In the genomic region with DNA sequence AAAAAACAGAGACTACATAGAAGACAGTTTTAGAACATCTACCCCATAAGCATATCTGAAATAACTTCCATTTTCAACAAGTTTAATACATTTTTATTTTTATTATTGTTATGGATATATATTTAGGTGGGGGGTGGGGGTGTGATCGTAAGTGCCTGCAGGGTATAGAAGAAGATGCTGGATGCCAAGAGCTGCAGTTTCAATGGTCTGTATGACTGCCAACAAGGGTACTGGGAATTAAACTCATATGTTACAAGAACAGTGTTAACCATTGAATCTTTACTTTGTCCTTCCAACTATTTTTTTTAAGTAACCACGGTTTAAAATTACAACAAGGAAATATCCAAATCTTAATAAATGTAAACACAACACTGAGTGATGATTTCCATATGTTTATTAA, we compare ENCODE assay signal across 19 mouse cellular contexts.
DNase-seq lines count a peak whose midpoint lies in the region; ATAC-seq and TF ChIP-seq lines count a peak whose summit lies in the region.
"Had no signal": no experiment of that assay in that cellular context is flagged by ENCODE, and none has a peak within 500 bp of the region (broad histone marks: within the 10 kb centered on the region; RNA-seq: fewer than 3 reads in every experiment).

No protein-coding gene starts in this region.

- H3K4me2 ChIP-seq in lung, embryonic 14.5 days = no peak overlapping the region
- H3K4me2 ChIP-seq: embryonic facial prominence, embryonic 13.5 days; forebrain, embryonic 13.5 days; forebrain, embryonic 15.5 days had no signal

- no peaks in the 10 kb centered on the region for H3K36me3 ChIP-seq in lung, embryonic 14.5 days (ENCODE audit: insufficient read depth)
- H3K36me3 ChIP-seq: embryonic facial prominence, embryonic 13.5 days; forebrain, embryonic 15.5 days had no signal

- intact Hi-C loops in gastrocnemius, adult 2 months (cut with DNase I) = no loop called here

- no peak for ATAC-seq in lung, embryonic 14.5 days (ENCODE audit: insufficient read depth)
- ATAC-seq: activated CD4-positive, CD25-positive, alpha-beta regulatory T cell, adult 4 months; forebrain, embryonic 13.5 days; forebrain, embryonic 15.5 days; forebrain, postnatal 0 days; Patski had no signal

- peak; percentile 32 for DNase-seq in lung, embryonic 14.5 days
- no peak for DNase-seq in lung, postnatal 36 days
- DNase-seq in NIH3T3 (ENCODE audit: low read depth) = peak; percentile 78
- peak; percentile 4 for DNase-seq in adipocyte (ENCODE audit: low spot score)
- no peak for DNase-seq in gastrocnemius, adult 2 months
- DNase-seq: adrenal gland, adult 8-10 months; adrenal gland, postnatal 14 days; adrenal gland, postnatal 36 days; cerebellum, adult 11-12 months; cerebellum, adult 2 months; cerebellum, adult 9-10 months; cerebellum, postnatal 10 days; cerebellum, postnatal 25 days; forebrain, postnatal 0 days had no signal

- TF ChIP-seq CTCF in lung, embryonic 14.5 days (IDR thresholded peaks at IDR 0.05; ENCODE audit: low read depth) = no peak
- no peak for TF ChIP-seq CTCF in gastrocnemius, adult 2 months (IDR thresholded peaks at IDR 0.05)

- no peaks in the 10 kb centered on the region for H3K27me3 ChIP-seq in lung, embryonic 14.5 days (ENCODE audit: insufficient read depth, low read length)
- H3K27me3 ChIP-seq: embryonic facial prominence, embryonic 13.5 days; forebrain, embryonic 13.5 days; forebrain, embryonic 15.5 days; Patski had no signal

- H3K9me3 ChIP-seq in lung, embryonic 14.5 days (ENCODE audit: low read depth, low read length) = no peaks in the 10 kb centered on the region
- H3K9me3 ChIP-seq: embryonic facial prominence, embryonic 13.5 days; forebrain, embryonic 13.5 days; forebrain, embryonic 15.5 days had no signal

- H3K9ac ChIP-seq in lung, embryonic 14.5 days = no peak overlapping the region
- H3K9ac ChIP-seq: embryonic facial prominence, embryonic 13.5 days; forebrain, embryonic 13.5 days; forebrain, embryonic 15.5 days; forebrain, postnatal 0 days had no signal

- H3K4me1 ChIP-seq in lung, embryonic 14.5 days (ENCODE audit: insufficient read depth) = no peaks in the 10 kb centered on the region
- H3K4me1 ChIP-seq: embryonic facial prominence, embryonic 13.5 days; forebrain, embryonic 13.5 days; forebrain, embryonic 15.5 days had no signal

- WGBS in lung, embryonic 14.5 days = 44% methylated on average over 2 of the region's 2 CpGs

- no peak overlapping the region for H3K27ac ChIP-seq in lung, embryonic 14.5 days (ENCODE audit: low read depth)
- no peak overlapping the region for H3K27ac ChIP-seq in gastrocnemius, adult 2 months
- H3K27ac ChIP-seq: embryonic facial prominence, embryonic 13.5 days; forebrain, embryonic 13.5 days; forebrain, embryonic 15.5 days had no signal

- no peak overlapping the region for H3K4me3 ChIP-seq in lung, embryonic 14.5 days (ENCODE audit: low read depth, low read length)
- H3K4me3 ChIP-seq in gastrocnemius, adult 2 months = no peak overlapping the region
- H3K4me3 ChIP-seq: embryonic facial prominence, embryonic 13.5 days; forebrain, embryonic 13.5 days; forebrain, embryonic 15.5 days had no signal

Comparison
In these comparisons a context has a peak if more than half of its experiments do, and no peak if none do; other contexts are left out.
1. DNase-seq: peak in lung, embryonic 14.5 days (single experiment), NIH3T3 (single experiment) and adipocyte (single experiment); none in lung, postnatal 36 days (single experiment) and gastrocnemius, adult 2 months (single experiment).